Mouse (Mus musculus) left cerebral cortex, adult 2 months (tissue): ENCODE data around the gene Plekhh3. TPM values are rescaled to one million over a fixed set of nuclear protein-coding genes. Genes with fewer than 3 reads are reported as not detected.
"Not testable (repeated sequence)": the region's sequence is repeated elsewhere in the genome, so short reads cannot be mapped to it uniquely, and the experiment has no call there.

ENCODE experiments used
- DNase-seq, 2 experiments: peaks; one replicate each; pipeline ENCODE4 v3.0.0; 2021 to 2022; ENCODE audit warnings: low spot score in 2 of 2, mixed read lengths in 1 of 2; ENCODE audit errors: extremely low spot score in 1 of 2
- H3K27ac ChIP-seq: fragments of 200-600 bp; 2 replicates; pipeline ENCODE4 v1.8.1; 2022
- H3K4me3 ChIP-seq: fragments of 200-600 bp; 2 replicates; pipeline ENCODE4 v1.8.1; 2022
- CTCF ChIP-seq: fragments of 200-600 bp; IDR thresholded peaks from 2 replicates; pipeline ENCODE4 v1.8.1; 2022; ENCODE audit warnings: antibody characterized with exemption, mild to moderate bottlenecking, moderate library complexity
- intact Hi-C: fragments of 180-260 bp; cut with DNase I; formaldehyde crosslinking; loops from one replicate; pipeline ENCODE4 v1.15.1; 2025
- total RNA-seq, 2 experiments: library from RNA; stranded (reverse); gene quantifications; 2 replicates each; pipeline ENCODE4 v1.2.3; 2021

Gene Plekhh3
- total RNA-seq, 2 experiments from 2014 or later, result 13.0 to 13.2 TPM

DNA sequence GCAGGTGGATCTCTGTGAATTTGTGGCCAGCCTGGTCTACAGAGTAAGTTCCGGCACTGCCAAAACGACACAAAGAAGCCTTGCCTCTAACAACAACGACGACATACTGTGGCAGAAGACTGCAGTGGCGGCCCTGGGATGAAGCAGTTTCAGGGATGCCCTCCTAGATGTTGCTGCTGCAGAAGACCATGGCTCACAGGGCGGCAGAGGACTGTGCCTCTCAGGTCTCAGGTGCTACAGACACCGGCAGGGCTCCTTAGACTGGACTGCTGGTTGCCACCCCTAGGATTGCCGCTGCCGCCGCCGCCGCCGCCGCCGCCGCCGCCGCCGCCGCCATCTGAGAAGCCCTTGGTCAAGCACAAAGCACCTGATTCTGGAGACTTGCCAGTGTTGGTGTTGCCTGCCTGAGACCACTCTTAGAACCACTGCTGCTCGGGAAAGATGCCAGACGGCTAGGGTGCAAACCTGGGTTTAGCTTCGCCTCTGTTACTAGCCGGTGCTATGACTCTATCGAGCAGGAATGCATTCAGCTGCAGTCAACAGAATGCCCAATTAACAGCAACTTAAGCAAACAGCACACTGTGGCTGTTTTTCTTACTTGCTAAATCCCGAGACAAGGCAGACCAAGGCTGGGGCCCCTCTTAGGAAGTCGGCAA, 30.9 kb downstream of the Plekhh3 start:
- intact Hi-C loops, result no loop called here
- no peak for DNase-seq
- peak overlapping the region; percentile 40 for H3K4me3 ChIP-seq
- H3K27ac ChIP-seq, result no peak overlapping the region; the same call in 1 of the 2 replicates
- TF ChIP-seq CTCF, result no peak

DNA sequence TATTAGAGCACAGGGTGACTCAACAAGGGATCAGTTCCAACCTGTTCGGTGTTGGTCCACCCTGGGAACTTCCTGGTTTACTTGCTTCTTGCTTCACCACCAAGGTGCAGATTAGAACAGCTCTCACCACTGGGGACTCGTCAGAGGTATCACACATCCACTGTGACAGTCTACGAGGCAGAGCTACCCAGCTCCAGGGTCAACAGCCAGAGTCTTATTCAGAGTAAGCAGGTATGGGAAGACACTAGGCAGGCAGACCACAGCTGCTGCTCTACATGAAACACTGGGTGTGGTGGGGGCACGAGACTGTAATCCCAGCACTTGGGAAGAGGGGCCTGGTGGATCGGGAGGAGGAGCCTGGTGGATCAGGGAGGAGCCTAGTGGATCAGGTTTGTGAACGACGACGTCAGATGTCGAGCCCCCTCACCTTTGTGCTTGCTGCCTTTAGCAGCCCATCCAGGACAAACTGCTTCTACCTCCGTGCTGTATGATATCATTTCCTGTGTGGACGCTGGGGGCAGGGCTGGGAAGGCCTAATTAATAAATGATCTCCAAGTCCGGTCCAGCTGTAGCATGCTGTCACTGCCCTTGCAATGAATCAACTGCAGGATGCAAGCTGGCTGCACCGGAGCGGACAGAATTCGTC, 32.5 kb downstream of the Plekhh3 start:
- Histone ChIP-seq H3K27ac (no peak overlapping the region), H3K4me3 (no peak overlapping the region)
- intact Hi-C loops, result no loop called here
- no peak for TF ChIP-seq CTCF
- DNase-seq, result no peak

DNA sequence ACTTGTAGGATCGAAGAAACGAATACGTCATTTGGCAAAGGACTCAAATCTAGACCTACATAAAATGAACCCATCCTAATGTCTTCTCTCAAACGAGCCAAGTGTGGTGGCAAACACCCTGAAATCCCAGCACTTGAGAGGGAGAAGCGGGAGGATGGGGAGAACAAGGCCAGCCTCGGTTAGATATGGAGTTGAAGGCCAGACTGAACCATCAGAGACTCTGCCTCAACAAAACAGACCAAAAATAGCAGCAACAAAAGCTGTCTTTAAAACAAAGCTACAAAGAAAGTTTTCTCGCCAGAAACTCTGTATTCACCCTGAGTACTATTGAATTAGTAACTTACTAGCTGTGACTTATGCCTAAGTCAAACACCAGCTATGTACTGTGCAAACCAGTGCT, 34.2 kb downstream of the Plekhh3 start:
- DNase-seq, result no peak
- H3K27ac ChIP-seq, result no peak overlapping the region
- intact Hi-C loops, result no loop called here
- H3K4me3 ChIP-seq, result no peak overlapping the region
- no peak for TF ChIP-seq CTCF

DNA sequence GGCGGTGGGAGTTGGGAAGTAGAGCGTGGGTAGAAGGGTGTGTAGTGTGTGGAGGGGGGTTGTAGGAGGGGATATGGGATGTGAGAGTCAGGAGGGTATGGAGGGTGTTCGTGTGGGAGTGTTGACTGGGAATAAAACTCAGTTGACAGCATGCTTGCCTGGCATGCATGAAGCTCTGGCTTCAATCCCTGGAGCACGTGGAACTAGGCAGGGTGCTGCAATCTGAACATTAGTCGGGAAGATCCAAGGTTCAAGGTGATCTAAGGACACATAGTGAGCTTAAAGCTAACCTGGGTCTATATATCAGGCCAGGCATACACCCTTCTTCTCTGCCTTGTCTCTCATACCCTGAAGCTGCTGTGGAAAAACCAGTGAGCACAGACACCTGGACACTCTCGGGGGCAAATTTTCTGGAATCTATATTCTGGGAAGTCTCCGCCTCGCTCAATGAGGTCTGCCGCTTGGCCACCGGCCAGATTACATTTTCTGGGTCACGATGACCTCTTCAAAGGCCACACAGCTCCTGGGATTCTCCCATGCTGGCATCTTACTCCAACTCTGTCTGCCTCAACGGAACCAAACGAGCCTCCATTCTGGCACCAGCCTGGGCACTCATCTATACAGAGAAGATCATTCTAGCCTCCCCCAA, 36.8 kb downstream of the Plekhh3 start:
- no peak for TF ChIP-seq CTCF
- Histone ChIP-seq H3K4me3 (no peak overlapping the region), H3K27ac (no peak overlapping the region)
- no peak for DNase-seq
- intact Hi-C loops, result no loop called here

DNA sequence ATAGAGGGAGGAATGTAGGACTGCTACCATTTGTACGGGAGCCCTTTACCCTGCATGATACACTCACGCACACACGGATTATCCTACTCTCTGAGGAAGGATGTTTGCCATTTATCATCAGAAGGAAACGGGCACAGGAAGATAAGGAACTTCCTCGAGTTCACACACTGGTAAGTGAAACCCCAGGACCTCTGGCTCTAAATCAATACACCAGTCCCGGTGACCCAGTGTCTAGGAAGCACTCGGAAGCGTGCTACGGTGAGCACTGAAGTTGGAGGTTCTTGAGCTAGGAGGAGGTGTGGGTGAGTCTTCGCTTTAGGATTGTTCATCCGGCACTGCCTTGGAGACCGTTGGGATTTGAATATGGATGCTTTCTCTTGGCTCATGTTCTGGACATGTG, 38.1 kb downstream of the Plekhh3 start:
- no peak overlapping the region for H3K4me3 ChIP-seq
- H3K27ac ChIP-seq, result no peak overlapping the region
- no peak for DNase-seq
- TF ChIP-seq CTCF, result no peak
- intact Hi-C loops, result no loop called here

DNA sequence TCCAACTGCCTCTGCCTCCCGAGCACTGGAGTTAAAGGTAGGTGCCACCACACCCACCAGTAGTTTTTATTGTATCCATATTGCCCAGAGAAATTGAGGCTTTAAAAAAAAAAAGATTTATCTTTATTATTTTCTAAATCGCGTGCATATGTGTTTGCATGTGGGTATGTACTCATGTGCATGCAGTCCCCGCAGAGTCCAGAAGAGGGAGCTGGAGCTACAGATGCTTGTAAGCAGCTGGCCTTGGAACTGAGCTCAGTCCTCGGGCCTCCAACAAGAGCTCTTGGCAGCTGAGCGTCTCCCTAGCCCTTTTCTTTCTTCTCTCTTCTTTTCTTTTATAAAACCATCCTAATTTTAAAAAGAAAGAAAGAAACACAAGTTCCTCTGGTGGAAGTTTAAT, 39.5 kb downstream of the Plekhh3 start:
- no peak overlapping the region for H3K27ac ChIP-seq
- no peak for DNase-seq
- intact Hi-C loops, result no loop called here

DNA sequence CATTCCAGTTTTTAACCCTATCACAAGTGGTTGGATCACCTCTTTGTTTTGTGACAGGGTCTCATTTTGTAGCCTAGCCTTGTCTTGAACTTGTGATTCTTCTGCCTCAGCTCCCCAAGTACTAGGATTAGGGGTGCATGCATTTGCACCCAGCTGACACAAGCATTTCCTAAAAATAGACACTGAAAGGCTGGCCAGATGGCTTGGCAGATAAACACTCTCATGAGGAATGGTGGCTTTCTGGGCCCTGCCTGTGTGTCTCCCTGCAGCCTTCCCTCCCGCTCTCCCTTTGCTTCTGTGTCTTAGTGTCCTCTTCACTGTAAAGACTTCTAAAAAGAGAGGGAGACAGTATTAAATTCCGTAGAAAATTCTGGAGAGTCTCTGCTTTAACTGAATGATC, 40.0 kb downstream of the Plekhh3 start:
- no peak for DNase-seq
- Histone ChIP-seq H3K4me3 (no peak overlapping the region), H3K27ac (no peak overlapping the region)
- TF ChIP-seq CTCF, result no peak
- intact Hi-C loops, result no loop called here

More for the DNA sequence above, 39.5 kb downstream of the Plekhh3 start:
- TF ChIP-seq CTCF, result peak; percentile 26
- H3K4me3 ChIP-seq, result no peak overlapping the region

DNA sequence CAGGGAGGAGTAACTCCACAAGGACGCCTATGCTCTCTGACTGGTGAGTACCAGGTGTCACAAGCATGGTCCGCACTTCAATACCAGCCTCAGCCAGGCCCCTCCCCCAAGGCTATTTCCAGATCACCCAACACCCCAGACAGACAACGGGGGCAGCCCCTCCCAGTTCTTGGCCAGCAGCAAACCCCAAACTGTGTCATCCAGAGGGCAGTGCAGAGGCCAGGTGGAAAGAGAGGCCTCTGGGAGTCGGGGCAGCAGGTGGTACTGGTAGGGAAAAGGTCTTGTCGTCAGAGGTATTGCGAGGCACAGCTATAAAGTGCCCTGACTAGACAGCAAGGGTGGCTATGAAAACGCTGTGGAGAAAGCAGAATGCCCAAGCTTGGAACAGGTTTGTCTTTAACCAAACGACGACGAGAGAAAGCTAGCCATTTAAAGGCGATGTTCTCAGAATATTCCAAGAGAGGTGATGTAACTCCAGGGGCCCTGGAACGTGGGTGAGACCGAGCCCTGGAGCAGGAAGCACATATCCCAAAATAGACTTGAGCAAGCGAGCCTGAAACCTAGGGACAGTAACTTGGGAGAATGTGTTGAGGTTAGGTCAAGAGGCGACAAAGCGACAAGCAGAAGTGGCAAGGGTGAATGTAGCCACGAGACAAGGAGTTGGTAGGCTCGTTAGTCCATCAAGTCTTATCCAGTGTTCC, 40.9 kb downstream of the Plekhh3 start:
- no peak for TF ChIP-seq CTCF
- Histone ChIP-seq H3K4me3 (no peak overlapping the region), H3K27ac (no peak overlapping the region)
- intact Hi-C loops, result no loop called here
- DNase-seq, result peak in 1 of 2 experiments; percentile 13

DNA sequence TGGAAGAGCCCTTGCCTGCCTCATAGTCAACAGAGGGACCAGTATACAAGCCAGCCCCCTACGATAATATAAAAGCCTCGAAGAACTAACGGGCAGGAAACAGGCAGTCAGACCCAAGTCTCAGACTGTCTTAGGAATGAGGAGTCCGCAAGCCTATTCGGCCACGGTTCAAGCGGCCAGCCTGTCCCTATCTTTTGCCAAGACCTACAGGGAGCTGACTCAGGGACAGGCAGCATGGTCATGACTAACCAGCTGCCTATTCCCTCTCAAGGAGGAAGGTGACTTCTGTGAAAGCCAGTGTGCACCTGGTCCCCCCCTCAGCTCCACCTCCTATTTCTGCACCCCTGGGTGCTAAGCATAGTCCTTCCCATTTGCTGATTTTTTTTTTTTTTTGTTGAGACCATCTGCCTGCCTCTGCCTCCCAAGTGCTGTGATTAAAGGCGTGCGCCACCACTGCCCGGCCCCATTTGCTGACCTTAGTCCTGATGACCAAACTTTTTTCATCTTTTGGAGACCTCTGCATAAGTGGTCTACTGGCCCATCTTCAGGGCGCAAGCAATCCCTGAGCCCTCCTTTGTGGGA, 42.1 kb downstream of the Plekhh3 start:
- Histone ChIP-seq H3K4me3 (no peak overlapping the region), H3K27ac (no peak overlapping the region)
- TF ChIP-seq CTCF, result no peak
- DNase-seq, result no peak
- intact Hi-C loops, result no loop called here

DNA sequence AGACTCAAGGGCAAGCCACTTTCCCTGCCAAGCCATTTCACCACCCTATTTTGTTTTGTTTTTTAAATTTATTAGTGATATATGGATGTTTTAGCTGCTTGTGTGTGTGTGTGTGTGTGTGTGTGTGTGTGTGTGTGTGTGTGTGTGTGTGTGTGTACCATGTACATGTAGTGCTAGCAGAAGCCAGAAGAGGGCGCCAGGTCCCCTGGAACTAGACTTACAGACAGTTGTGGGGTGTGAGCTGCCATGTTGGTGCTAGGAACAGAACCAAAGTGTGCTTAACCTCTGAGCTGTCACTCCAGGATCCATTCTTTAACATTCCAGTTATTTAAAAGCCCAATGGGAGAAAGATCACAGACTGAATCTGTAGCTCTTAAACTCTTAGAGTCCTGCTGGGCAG, 44.1 kb downstream of the Plekhh3 start:
- Histone ChIP-seq H3K27ac (no peak overlapping the region), H3K4me3 (no peak overlapping the region)
- intact Hi-C loops, result no loop called here
- DNase-seq, result no peak
- TF ChIP-seq CTCF, result no peak; the same call in 1 of the 2 replicates

DNA sequence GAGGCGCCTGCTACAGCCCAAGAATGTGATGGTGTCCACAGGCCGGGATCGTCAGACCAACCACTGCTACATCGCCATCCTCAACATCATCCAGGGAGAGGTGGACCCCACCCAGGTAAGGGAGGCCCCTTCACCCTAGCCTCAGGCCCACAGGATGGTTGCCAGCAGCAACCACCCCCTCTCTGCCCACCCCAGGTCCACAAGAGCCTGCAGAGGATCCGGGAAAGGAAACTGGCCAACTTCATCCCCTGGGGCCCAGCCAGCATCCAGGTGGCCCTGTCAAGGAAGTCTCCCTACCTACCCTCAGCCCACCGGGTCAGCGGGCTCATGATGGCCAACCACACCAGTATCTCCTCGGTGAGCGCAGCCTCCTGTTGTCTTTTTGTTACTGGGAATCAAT, 46.1 kb downstream of the Plekhh3 start:
- intact Hi-C loops, H3K4me3 ChIP-seq, H3K27ac ChIP-seq, DNase-seq: not testable (repeated sequence)

DNA sequence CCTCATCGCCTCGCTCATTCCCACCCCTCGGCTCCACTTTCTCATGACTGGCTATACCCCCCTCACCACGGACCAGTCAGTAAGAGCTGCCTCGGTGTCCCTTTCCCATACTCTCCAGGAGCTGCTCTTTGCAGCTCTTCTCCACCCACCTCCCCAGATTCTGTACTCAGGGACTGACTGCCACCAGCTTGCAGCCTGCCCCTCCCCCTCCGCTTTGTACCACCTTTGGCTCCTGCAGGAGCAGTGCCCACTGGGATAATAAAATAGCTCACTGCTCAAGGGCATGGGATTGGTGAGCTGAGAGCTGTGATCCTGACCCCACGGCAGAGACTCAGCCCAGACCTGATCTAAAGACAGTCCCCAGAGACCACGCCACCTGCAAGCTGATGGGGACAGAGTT, 46.7 kb downstream of the Plekhh3 start:
- H3K27ac ChIP-seq, H3K4me3 ChIP-seq, intact Hi-C loops, DNase-seq: not testable (repeated sequence)
